Mouse (Mus musculus) adrenal gland, adult (tissue): ENCODE measurements around the gene Gm10073.

Experiments
- DNase-seq, 2 experiments: peaks; one replicate each; pipeline ENCODE4 v3.0.0; 2022 to 2023; ENCODE audit warnings: low spot score in 1 of 2; ENCODE audit not compliant: inconsistent age in 2 of 2

Gm10073 gene

DNA sequence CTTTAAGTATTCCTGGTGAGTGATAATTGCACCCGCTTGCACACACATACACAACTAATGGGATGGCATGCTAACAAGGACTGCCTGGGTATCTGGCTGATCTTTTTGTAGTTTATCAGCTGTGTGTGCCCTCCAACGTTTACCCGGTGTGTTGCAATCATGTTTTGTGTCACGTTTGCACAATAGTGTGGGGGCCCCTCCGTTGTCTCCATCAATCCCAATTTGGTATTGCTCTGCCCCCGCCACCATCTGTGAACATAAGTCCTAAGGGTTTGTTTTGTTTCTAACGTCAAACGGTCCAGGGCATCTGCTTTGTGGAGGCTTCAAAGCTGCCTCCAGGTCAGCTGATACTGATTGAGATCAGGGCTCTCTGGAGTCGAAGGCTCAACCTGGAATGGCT is 13.4 kb downstream of the Gm10073 start:
- DNase-seq, result no peak

DNA sequence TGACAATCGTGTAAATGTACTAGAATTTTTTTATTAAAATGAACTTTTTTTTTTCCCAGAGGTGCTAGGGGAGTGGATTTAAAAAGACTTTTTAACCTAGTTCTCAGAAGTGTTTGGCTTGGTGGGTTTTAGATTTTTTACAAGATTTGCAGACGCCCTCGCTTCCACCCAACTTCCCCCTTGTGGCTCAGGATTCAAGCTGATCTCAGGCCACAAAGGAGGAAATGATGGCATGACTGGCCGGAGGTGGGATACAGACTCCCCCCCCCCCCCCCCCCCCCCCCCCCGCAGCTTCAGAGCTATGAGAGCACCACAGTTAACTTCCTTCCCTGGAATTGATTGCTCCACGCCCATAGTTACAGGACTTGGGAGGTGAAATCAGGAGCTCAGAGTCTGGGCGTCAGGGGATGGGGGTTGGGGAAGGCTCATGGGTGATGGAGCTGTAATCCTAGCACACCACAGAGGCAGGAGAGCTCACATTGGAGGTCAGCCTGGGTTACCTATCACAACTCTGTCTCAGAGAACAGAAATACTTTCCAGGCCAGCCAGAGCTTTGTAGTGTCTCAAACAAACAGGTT is 17.1 kb downstream of the Gm10073 start:
- no peak for DNase-seq

GRCm38 (mm10) chr8:106554011-106554410 is 19.2 kb downstream of the Gm10073 start:
- DNase-seq, result no peak

DNA sequence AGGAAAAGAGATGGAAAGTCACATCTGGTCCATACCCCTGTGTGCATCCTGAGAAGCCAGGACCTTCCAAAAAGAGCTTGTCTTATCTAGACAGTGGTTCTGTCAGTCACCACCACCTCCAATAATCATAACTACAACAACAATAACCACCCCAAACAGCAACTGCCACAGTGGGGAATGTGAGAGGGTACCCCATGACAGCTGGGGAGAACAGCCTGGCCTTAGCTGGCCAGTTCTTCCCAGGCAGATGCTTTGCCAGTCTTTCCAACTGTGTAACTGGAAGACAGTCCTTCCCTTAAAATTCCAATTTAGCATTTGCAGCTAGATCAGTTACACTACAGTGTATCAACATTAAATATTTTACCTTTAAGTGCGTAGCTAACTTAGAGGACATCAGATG is 22.4 kb downstream of the Gm10073 start:
- no peak for DNase-seq

- DNase-seq, result no peak
Measured at GRCm38 (mm10) chr8:106548366-106548936, 24.8 kb downstream of the Gm10073 start.

GRCm38 (mm10) chr8:106546746-106547145 is 26.5 kb downstream of the Gm10073 start:
- DNase-seq, result no peak

DNA sequence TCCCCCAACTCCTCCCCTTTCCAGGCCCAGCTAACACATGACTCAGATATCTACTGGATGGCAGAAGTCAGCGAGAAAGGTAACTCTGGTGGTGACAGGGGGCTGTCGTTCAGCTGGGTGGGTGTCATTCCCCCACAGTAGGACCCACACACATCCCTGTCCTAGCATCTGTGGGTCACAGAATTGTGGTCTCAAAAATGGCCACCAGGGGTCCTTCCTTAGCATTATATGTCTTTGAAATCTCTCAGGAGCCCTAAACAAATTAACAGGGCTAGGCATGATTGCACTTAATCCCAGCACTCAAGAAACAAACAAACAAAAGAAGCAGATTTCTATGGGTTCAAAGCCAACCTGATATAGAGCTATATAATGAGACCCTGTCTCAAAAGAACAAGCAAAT is 28.1 kb downstream of the Gm10073 start:
- DNase-seq, result peak in 1 of 2 experiments; percentile 45

DNA sequence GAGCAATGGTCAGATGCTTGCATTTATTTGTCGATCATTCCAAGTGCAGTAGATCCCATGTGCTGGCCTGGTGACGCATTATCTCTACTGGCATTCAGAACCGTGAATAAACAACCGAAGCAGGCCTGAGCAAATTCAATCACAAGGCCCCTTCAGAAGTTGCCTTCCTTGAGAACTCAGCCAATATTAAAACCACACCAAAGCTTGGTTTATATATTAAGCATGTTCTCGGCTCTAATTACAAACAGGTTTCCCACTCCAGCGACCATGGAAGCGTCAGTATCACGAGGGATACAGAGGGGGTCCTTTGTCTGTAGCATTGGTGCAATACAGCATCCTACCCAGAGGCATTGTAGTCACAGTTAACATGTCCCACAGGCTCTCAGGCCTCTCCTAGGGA is 30.2 kb downstream of the Gm10073 start:
- DNase-seq, result no peak

GRCm38 (mm10) chr8:106541002-106541401 is 32.3 kb downstream of the Gm10073 start:
- DNase-seq, result no peak

DNA sequence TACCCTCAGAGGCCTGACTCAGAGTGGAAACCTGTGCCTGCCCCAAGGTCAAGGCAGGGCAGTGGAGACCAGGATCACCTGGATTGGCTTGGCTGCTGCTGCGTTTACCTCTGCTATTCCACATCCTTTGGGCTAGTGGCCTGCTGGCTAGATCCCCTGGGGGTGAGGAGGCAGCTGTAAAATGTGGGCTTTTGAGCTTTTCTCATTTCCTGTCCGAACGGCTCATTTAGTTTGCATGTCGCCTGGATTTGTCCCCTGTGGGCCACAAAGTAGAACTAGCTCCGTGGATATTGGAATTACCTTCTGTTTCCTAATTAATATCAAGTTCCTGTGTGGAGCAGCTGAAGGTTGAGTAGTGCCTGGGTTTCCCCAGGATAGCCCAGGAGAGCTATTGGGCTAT is 34.1 kb downstream of the Gm10073 start:
- DNase-seq, result no peak

- DNase-seq, result peak in 1 of 2 experiments; percentile 44
Measured at GRCm38 (mm10) chr8:106535448-106535847, 37.8 kb downstream of the Gm10073 start.

DNA sequence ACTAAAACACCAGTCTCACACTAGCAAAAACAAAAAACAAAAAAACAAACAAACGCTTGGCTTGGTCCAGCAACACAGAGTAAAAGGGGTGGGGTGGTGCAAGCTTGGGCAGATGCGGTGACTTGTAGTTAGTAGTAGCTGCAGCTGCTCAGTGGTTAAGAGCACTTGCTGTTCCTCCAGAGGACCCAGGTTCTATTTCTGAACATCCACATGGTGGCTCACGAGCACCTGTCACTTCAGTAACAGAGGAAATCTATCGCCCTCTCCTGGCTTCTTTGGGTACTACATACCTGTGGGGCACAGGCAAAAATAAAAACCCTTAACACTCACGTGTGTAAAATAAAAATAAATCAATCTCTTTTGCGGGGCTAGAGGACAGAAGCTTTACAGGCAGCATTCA is 38.8 kb downstream of the Gm10073 start:
- peak; percentile 59 to 91 for DNase-seq

DNA sequence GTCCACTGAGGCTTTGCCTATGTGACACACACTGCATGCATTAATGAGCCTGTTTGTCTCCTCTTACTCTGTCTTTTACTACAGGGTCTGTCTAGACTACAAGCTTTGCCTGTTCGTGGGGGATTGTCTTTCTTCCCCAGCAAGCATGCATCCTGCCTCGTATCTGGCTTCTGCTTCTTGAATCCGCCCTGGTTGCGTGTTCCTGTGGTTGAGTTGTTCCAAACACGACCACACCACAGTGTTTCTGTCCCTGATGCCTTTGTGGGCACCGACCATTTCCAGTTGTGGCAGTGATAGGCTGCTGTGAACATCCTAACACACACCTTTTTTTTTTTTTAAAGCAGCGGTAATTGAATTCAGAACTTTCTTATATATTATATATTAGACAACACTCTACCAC is 39.6 kb downstream of the Gm10073 start:
- no peak for DNase-seq

DNA sequence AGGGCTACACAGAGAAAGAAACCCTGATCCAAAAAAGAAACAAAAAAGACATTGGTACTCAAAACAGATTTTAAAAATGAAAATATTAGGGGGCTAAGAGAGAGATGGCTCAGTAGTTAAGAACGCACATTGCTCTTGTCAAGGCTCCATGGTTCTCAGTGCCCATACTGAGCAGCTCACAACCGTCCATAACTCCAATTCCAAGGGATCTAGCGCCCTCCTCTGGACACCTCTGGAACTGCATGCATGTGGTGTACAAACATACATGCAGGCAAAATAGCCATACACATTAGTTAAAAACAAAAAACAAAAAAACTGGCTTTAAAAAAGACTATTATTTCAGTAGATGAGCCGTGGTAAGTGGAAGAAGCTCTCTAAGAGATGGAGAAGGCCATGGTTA is 42.7 kb downstream of the Gm10073 start:
- DNase-seq, result no peak

- DNase-seq, result peak in 1 of 2 experiments; percentile 57
Measured at GRCm38 (mm10) chr8:106529885-106530482, 43.3 kb downstream of the Gm10073 start.

GRCm38 (mm10) chr8:106528596-106529249 is 44.5 kb downstream of the Gm10073 start:
- no peak for DNase-seq

- DNase-seq, result peak; percentile 61 to 79
Measured at GRCm38 (mm10) chr8:106527241-106528036, 45.8 kb downstream of the Gm10073 start.

DNA sequence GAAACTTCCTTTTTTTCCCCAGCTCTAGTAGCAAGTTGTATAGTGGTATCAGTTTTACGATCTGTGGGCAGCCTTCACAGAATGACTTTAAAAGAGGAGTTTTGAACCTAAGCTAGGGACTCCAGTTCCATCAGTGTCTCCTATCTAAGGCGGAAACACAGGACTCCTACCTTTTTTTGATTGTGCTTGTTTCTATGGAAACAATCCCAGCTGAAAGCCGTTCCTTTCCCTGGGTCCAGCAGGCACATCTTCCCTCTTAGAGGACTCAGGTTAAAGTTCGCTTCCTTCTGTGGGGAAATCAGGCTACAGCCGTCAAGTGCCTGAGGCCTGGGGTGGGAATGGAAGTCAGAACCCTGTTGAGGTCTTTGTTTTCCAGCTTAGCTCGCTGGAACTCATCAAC is 46.5 kb downstream of the Gm10073 start:
- no peak for DNase-seq
